13 mouse cellular contexts compared by ENCODE assay signal in the genomic region with DNA sequence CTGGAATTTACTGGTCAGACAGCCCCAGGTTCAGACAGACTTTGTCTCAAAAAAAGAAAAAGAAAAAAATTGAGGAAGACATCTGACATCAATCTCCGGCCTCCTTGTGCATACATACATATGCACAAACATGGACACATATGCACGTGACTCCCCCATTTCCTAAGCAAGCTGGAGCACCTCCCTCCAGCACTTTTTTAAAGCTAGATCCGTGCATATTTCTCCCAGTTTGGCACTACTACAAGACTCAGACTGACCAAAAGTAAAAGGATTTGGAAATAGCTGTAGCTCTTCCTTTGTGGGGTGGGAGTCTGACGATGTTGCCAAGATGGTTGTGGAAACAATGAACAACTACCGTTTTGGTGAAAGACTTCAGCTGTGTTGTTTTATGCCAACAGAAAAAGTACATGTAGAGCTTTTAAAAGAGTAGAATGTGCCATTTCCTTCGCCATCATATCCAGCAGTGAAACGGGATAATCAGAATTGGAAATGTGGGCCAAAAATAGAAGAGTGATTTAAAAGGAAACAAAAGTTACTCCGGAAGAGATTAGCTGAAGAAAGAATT. TPM values are rescaled to one million over a fixed set of nuclear protein-coding genes. Genes with fewer than 3 reads are reported as not detected.
DNase-seq lines count a peak whose midpoint lies in the region; ATAC-seq lines count a peak whose summit lies in the region.
"Had no signal": no experiment of that assay in that cellular context is flagged by ENCODE, and none has a peak within 500 bp of the region (broad histone marks: within the 10 kb centered on the region; RNA-seq: fewer than 3 reads in every experiment).

No protein-coding gene starts in this region.

- peak overlapping the region; percentile 61 for H3K27ac ChIP-seq in lung, embryonic 16.5 days (ENCODE audit: low read length)
- H3K27ac ChIP-seq in heart, embryonic 15.5 days: peak overlapping the region; percentile 59
- H3K27ac ChIP-seq: embryonic facial prominence, embryonic 10.5 days; liver, embryonic 13.5 days; stomach, embryonic 15.5 days had no signal

- no peaks in the 10 kb centered on the region for H3K27me3 ChIP-seq in lung, embryonic 16.5 days (ENCODE audit: control insufficient read depth, insufficient read depth, low read depth, low read length)
- H3K27me3 ChIP-seq in heart, embryonic 15.5 days: no peaks in the 10 kb centered on the region
- H3K27me3 ChIP-seq: liver, embryonic 13.5 days; stomach, embryonic 15.5 days had no signal

- no peak overlapping the region for H3K9ac ChIP-seq in lung, embryonic 16.5 days (ENCODE audit: low read length)
- H3K9ac ChIP-seq in heart, embryonic 15.5 days: no peak overlapping the region
- H3K9ac ChIP-seq: liver, embryonic 13.5 days; stomach, embryonic 15.5 days had no signal

- peak; percentile 69 for ATAC-seq in lung, embryonic 16.5 days (ENCODE audit: low read depth)
- ATAC-seq in heart, embryonic 15.5 days (replicated peaks; ENCODE audit: insufficient number of reproducible peaks, insufficient read depth, low FRiP score, low read depth): no peak
- ATAC-seq in activated CD4-positive, CD25-positive, alpha-beta regulatory T cell, adult 4 months: no peak

- 51% methylated on average over 8 of the region's 8 CpGs for WGBS in lung, embryonic 16.5 days
- 53% methylated on average over 8 of the region's 8 CpGs for WGBS in heart, embryonic 15.5 days

- 0 out of 2 replicates have a peak, but pooled peaks cover 4% of the 10 kb centered on the region for H3K36me3 ChIP-seq in lung, embryonic 16.5 days (ENCODE audit: control insufficient read depth, insufficient read depth, low read length)
- peaks cover 8% of the 10 kb centered on the region; the same call in 1 of the 2 replicates for H3K36me3 ChIP-seq in heart, embryonic 15.5 days
- H3K36me3 ChIP-seq: liver, embryonic 13.5 days; stomach, embryonic 15.5 days had no signal

- no peak overlapping the region for H3K4me3 ChIP-seq in lung, embryonic 16.5 days (ENCODE audit: low read length)
- no peak overlapping the region for H3K4me3 ChIP-seq in heart, embryonic 15.5 days
- H3K4me3 ChIP-seq: embryonic facial prominence, embryonic 10.5 days; liver, embryonic 13.5 days; stomach, embryonic 15.5 days had no signal

- H3K4me1 ChIP-seq in lung, embryonic 16.5 days (replicated peaks; ENCODE audit: control insufficient read depth, insufficient read depth, low read length): no peaks in the 10 kb centered on the region; the same call in 1 of the 2 replicates
- H3K4me1 ChIP-seq in heart, embryonic 15.5 days (replicated peaks): 0 out of 2 replicates have a peak, but pooled peaks cover 2% of the 10 kb centered on the region
- H3K4me1 ChIP-seq: embryonic facial prominence, embryonic 10.5 days; liver, embryonic 13.5 days; stomach, embryonic 15.5 days had no signal

- DNase-seq in heart, adult 9 months (ENCODE audit: low spot score in 2 of 2): peak; percentile 17 to 23
- DNase-seq in heart, postnatal 36 days: no peak
- DNase-seq in lung, postnatal 4 days: no peak
- peak; percentile 16 for DNase-seq in telencephalon, adult 2 months (ENCODE audit: low read depth, low spot score)
- no peak for DNase-seq in cerebellum, postnatal 10 days
- DNase-seq: adrenal gland, adult 8-10 months; cerebellum, adult 11-12 months; liver, embryonic 13.5 days had no signal

- H3K4me2 ChIP-seq in lung, embryonic 16.5 days (ENCODE audit: low read depth, low read length): no peak overlapping the region
- no peak overlapping the region for H3K4me2 ChIP-seq in heart, embryonic 15.5 days
- H3K4me2 ChIP-seq: liver, embryonic 13.5 days; stomach, embryonic 15.5 days had no signal

- intact Hi-C loops in heart, postnatal 36 days (cut with DNase I): no loop called here

- H3K9me3 ChIP-seq in lung, embryonic 16.5 days (ENCODE audit: control insufficient read depth, low read length): no peaks in the 10 kb centered on the region
- H3K9me3 ChIP-seq in heart, embryonic 15.5 days (replicated peaks): no peaks in the 10 kb centered on the region
- H3K9me3 ChIP-seq: embryonic facial prominence, embryonic 10.5 days; liver, embryonic 13.5 days; stomach, embryonic 15.5 days had no signal

RNA-seq across cellular contexts. Expression of a gene that starts 28.7 kb away (rescaled TPM):
- 100 to 1,000 TPM in 1 of 2 experiments, 10 to 100 TPM in 1; 94.1 to 107 TPM for total RNA-seq in heart, postnatal 36 days (2021)
- polyA plus RNA-seq in lung, embryonic 16.5 days (2015; fragmentation: Nextera tagmentation; extraction: Ambion mirVana): 38.2 and 39.3 TPM in 2 replicates
- polyA plus RNA-seq in heart, embryonic 15.5 days (2015; fragmentation: Nextera tagmentation; extraction: Ambion mirVana): 27.9 and 30.2 TPM in 2 replicates
- 10 to 100 TPM; 16.3 to 20.0 TPM for polyA plus RNA-seq in activated CD4-positive, CD25-positive, alpha-beta regulatory T cell, adult 4 months (2017; shearing (Covaris generic))

Comparison
In these comparisons a context has a peak if more than half of its experiments do, and no peak if none do; other contexts are left out.
1. DNase-seq: peak in heart, adult 9 months (2 of 2) and telencephalon, adult 2 months (single experiment); none in heart, postnatal 36 days (0 of 2), lung, postnatal 4 days (0 of 2) and cerebellum, postnatal 10 days (0 of 2).